Mouse (Mus musculus) MN1 (cell line): ENCODE measurements around the gene Nos3.
A peak's percentile ranks its signal among the peaks of the same experiment; 100 is the strongest.

Experiments used
- DNase-seq: peaks from one replicate; pipeline ENCODE4 v3.0.0-alpha.2; 2016; ENCODE audit warnings: low spot score

Gene Nos3

GRCm38 (mm10) chr5:24427285-24427633 is 62.6 kb downstream of the Nos3 start:
- no peak for DNase-seq

- DNase-seq: peak; percentile 48
These were observed 63.4 kb downstream of the Nos3 start for GRCm38 (mm10) chr5:24427981-24428402.

- peak; percentile 40 for DNase-seq
These were observed 64.0 kb downstream of the Nos3 start for GRCm38 (mm10) chr5:24428596-24428995.

- DNase-seq: no peak
These were observed 69.4 kb downstream of the Nos3 start for GRCm38 (mm10) chr5:24433993-24434392.
